Mouse (Mus musculus) liver, embryonic 11.5 days (tissue): ENCODE measurements around the gene Klhl5. TPM values are rescaled to one million over a fixed set of nuclear protein-coding genes. Genes with fewer than 3 reads are reported as not detected.

Experiments used
- ATAC-seq: fragments of 200-750 bp; cut with Nextera tagmentation; replicated peaks from 2 replicates; pipeline ENCODE4 v1.8.0; 2017; ENCODE audit warnings: moderate number of reproducible peaks, mild to moderate bottlenecking, moderate TSS enrichment, moderate library complexity; ENCODE audit not compliant: low FRiP score
- DNase-seq: peaks from one replicate; pipeline ENCODE4 v3.0.0-alpha.2; 2017; ENCODE audit warnings: low spot score
- H3K27ac ChIP-seq: fragments of 300-500 bp; sonication (generic); 2 replicates; pipeline ENCODE4 v1.5.1; 2014; ENCODE audit warnings: mild to moderate bottlenecking, low read depth, low read length, control low read depth
- H3K27me3 ChIP-seq: fragments of 300-500 bp; sonication (generic); replicated peaks from 2 replicates; pipeline ENCODE4 v1.6.1; 2014; ENCODE audit warnings: low read length, mixed read lengths; ENCODE audit not compliant: control insufficient read depth, insufficient read depth
- H3K36me3 ChIP-seq: fragments of 300-500 bp; sonication (generic); 2 replicates; pipeline ENCODE4 v1.6.1; 2014; ENCODE audit warnings: mild to moderate bottlenecking, low read length, moderate library complexity, mixed read lengths; ENCODE audit not compliant: control insufficient read depth, insufficient read depth
- H3K4me1 ChIP-seq: fragments of 300-500 bp; sonication (generic); replicated peaks from 2 replicates; pipeline ENCODE4 v1.6.1; 2014; ENCODE audit warnings: low read length, mixed read lengths; ENCODE audit not compliant: control insufficient read depth, insufficient read depth
- H3K4me2 ChIP-seq: fragments of 300-500 bp; sonication (generic); 2 replicates; pipeline ENCODE4 v1.6.1; 2014; ENCODE audit warnings: mild to moderate bottlenecking, control low read depth, moderate library complexity
- H3K4me3 ChIP-seq: fragments of 300-500 bp; sonication (generic); 2 replicates; pipeline ENCODE4 v1.5.1; 2014; ENCODE audit warnings: low read depth, low read length, control low read depth
- H3K9ac ChIP-seq: fragments of 300-500 bp; sonication (generic); 2 replicates; pipeline ENCODE4 v1.6.1; 2014; ENCODE audit warnings: low read depth, low read length, control low read depth
- H3K9me3 ChIP-seq: fragments of 300-500 bp; sonication (generic); 2 replicates; pipeline ENCODE4 v1.6.1; 2016; ENCODE audit warnings: low read length, inconsistent platforms, mixed read lengths; ENCODE audit not compliant: control insufficient read depth
- WGBS: fragments of 180-500 bp; shearing (Covaris S2); extraction: QIAGEN DNeasy Blood & Tissue Kit; methylation state at CpG from one replicate; pipeline ENCODE4 v1.1.7; 2014; 5-methylcytosine and 5-hydroxymethylcytosine counted together
- polyA plus RNA-seq: library from polyadenylated mRNA; unstranded; fragments of >200 nt; fragmentation: Nextera tagmentation; extraction: Ambion mirVana; gene quantifications from 2 replicates; pipeline ENCODE4 v1.2.1, GENCODE M21; 2014

Gene Klhl5
- 10.0 and 10.7 TPM in 2 replicates for polyA plus RNA-seq

DNA sequence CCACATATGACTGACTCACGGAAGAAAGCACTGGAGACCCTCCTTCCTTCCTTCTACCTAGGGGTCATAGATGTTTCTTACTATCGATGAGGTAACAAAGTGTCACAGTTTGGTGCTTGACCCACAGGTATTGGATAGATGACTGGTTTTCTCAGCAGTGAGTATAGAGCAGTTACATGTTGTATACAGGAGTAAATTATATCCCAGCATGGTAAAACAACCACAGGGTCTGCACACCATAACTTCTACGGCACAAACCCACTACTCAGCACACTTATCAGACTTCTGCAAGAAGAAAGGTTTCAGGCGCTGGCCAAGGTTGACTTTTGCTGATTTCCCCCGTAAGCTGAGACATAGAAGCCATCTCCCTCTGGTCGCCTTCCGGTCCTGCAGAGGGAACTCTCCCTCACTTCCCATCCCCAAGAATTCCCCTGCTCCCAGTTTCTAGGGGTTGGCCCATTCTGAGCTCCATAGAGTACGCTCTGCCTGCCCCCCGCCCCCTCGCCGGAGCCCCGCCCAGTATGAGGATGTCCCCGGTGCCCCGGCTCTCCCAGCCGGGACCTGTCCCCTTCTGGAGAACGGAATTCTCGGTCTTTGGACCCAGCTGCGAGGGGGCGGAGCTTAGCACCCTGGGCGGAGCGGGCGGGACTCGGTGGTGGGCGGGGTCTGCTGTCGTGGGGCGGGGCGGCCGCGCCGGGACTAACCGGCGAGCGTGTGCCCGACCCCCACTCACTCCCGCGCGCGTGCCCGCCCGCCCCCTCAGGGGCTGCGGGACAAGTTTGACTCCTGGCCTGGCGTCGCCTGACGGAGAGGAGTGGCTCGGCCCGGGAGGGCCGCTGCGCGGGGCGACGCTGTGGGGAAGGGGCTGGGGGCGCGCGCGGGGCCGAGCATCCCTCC lies at the start of gene Klhl5:
TSS of gene Klhl5 (plus strand) at position 664 of the 897 bp plus-strand sequence.
- Histone ChIP-seq H3K9ac (peak within 1 kb of the TSS; percentile 90), H3K9me3 (no peaks in the 10 kb centered on the region), H3K27me3 (no peaks in the 10 kb centered on the region), H3K4me2 (peak within 1 kb of the TSS; percentile 90), H3K4me1 (peaks cover 13% of the 10 kb centered on the region), H3K36me3 (no peaks in the 10 kb centered on the region), H3K4me3 (peak within 1 kb of the TSS; percentile 85), H3K27ac (peak within 1 kb of the TSS; percentile 79)
- DNase-seq = peak; percentile 92
- 8% methylated on average over 23 of the region's 56 CpGs for WGBS
- ATAC-seq = peak; percentile 91

DNA sequence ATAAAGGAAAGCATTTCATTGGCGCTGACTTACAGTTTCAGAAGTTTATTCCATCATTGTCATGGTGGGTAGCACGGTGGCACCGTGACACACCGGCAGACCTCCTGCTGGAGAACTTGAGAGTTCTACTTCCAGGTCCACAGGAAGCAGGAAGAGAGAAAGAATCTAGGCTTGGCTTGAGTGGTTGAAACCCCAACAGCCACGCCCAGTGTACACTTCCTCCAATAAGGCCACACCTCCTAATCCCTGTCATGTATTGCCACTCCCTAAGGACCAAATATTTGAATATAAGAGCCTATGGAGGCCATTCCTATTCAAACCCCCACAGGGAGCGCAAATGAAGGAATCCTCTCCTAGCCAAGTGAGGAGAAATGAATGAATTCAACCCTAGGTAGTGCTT lies 49.7 kb upstream of the Klhl5 start:
- H3K27me3 ChIP-seq = no peaks in the 10 kb centered on the region
- no peak for DNase-seq
- H3K4me2 ChIP-seq = no peak overlapping the region
- no peak overlapping the region for H3K27ac ChIP-seq
- no peak for ATAC-seq
- 92% methylated on average over 6 of the region's 6 CpGs for WGBS
- H3K9ac ChIP-seq = no peak overlapping the region
- no peaks in the 10 kb centered on the region for H3K9me3 ChIP-seq
- H3K36me3 ChIP-seq = no peaks in the 10 kb centered on the region
- no peaks in the 10 kb centered on the region for H3K4me1 ChIP-seq
- H3K4me3 ChIP-seq = no peak overlapping the region

DNA sequence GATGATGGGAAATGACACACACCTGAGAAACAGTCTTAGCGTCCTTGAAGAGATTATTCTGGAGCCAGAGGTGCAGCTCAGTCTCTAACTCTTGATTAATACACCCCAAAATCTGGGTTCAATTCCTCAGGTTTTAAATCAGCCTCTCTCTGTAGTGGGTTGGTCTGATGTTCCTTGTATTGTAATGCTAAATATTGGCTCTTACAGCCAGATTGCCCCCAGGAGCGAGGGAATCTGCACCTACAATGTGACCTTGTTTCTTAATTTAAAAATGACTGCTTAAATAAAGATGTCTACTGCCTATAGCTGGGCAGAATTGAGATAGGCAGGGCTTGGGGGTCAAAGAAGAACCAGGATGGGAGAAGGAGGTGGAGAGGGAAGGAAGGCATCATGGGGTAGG lies 47.5 kb upstream of the Klhl5 start:
- Histone ChIP-seq H3K4me2 (no peak overlapping the region), H3K27me3 (no peaks in the 10 kb centered on the region), H3K9ac (no peak overlapping the region), H3K36me3 (no peaks in the 10 kb centered on the region), H3K27ac (no peak overlapping the region), H3K4me3 (no peak overlapping the region), H3K4me1 (no peaks in the 10 kb centered on the region), H3K9me3 (no peaks in the 10 kb centered on the region)
- WGBS = 64% methylated on average over 2 of the region's 2 CpGs
- ATAC-seq (no peak), DNase-seq (no peak)

DNA sequence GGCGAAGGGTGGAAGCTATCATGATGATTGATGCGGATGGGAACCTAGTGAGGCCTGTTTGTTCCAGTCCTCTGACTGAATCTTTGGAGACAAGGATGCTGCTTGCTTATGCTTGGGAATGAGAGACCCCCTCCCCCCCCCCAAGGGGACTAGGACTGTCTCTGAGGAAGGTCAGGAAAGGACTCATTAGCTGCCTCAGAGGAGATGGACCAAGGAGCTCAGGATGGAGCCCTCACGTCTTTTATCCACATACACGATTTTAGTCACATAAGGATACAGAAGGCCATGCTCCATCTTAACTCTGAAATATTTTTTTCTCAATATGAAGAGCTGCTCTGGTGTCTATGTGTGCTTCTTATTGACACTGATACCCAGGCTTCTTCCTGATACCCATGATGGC lies 45.1 kb upstream of the Klhl5 start:
- Histone ChIP-seq H3K9ac (no peak overlapping the region), H3K9me3 (no peaks in the 10 kb centered on the region), H3K27me3 (no peaks in the 10 kb centered on the region), H3K4me2 (no peak overlapping the region), H3K4me1 (no peaks in the 10 kb centered on the region), H3K4me3 (no peak overlapping the region), H3K27ac (no peak overlapping the region), H3K36me3 (no peaks in the 10 kb centered on the region)
- DNase-seq (no peak), ATAC-seq (no peak)
- 87% methylated on average over 4 of the region's 4 CpGs for WGBS

DNA sequence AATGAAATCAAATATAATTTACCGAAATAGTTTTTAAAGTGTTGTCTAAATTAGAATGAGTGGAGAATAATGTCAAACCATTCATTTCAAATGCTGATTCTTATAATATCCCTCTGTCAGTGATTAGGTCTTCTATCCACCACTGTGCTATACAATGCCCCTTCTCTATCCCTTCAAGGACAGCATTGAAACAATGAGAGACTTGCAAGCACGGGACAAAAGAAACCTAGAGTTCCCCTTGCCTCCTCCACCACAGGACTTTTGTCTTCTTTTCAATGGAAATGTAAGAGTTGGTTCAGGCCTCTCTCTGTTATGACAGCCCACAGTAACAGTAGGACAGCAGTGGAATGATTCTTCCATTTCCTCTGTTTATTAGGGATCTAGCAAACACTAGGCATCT lies 44.1 kb upstream of the Klhl5 start:
- H3K27ac ChIP-seq = no peak overlapping the region
- H3K27me3 ChIP-seq = no peaks in the 10 kb centered on the region
- H3K9me3 ChIP-seq = no peaks in the 10 kb centered on the region
- ATAC-seq (no peak), DNase-seq (no peak)
- H3K9ac ChIP-seq = no peak overlapping the region
- H3K4me2 ChIP-seq = no peak overlapping the region
- H3K4me1 ChIP-seq = no peaks in the 10 kb centered on the region
- H3K4me3 ChIP-seq = no peak overlapping the region
- WGBS = 84% methylated on average over 2 of the region's 2 CpGs
- H3K36me3 ChIP-seq = no peaks in the 10 kb centered on the region

DNA sequence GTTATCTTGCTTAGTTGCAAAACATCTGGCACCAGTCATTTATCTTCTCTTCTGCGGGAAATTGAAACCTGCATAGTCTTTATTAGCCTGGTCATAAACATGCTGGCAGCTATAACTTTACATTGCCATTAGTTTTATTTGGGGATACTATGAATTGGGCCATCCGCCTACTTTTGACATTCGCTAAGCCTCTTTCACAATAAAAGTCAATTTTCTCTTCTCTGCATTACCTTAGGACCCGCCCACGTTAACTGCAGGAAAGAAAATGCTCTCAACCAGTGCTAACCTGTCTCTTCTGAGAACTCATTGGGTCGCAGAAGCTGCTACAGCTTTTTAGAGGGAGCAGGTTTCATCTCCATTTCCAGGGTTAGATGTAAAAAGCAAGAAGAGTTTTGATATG lies 39.2 kb upstream of the Klhl5 start:
- DNase-seq (no peak), ATAC-seq (no peak)
- Histone ChIP-seq H3K9me3 (no peaks in the 10 kb centered on the region), H3K4me1 (no peaks in the 10 kb centered on the region), H3K4me2 (no peak overlapping the region), H3K27me3 (no peaks in the 10 kb centered on the region), H3K36me3 (no peaks in the 10 kb centered on the region), H3K27ac (no peak overlapping the region), H3K9ac (no peak overlapping the region), H3K4me3 (no peak overlapping the region)
- WGBS = 86% methylated on average over 6 of the region's 6 CpGs

DNA sequence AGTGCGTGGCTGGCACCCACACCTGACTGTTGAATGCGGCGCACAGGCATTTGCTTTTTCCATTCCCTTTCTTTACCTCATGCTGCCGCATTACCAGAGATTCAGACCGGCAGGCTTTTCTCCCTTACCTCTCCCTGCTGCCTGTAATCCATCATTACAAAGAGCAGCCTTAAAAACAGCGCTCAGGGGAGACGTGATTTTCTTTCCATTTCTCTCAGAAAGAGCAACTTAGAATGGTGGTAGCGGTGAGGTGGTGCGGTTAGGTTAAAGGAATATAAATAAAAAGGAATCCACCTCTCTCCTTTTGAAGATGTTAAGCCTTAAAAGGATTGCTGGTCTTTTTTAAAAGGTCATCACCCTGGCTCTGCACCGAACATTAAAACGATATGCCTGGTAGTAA lies 37.5 kb upstream of the Klhl5 start:
- H3K4me2 ChIP-seq = no peak overlapping the region
- H3K36me3 ChIP-seq = no peaks in the 10 kb centered on the region
- no peak overlapping the region for H3K27ac ChIP-seq
- no peaks in the 10 kb centered on the region for H3K27me3 ChIP-seq
- WGBS = 71% methylated on average over 11 of the region's 11 CpGs
- no peaks in the 10 kb centered on the region for H3K4me1 ChIP-seq
- H3K9ac ChIP-seq = no peak overlapping the region
- ATAC-seq (no peak), DNase-seq (no peak)
- H3K4me3 ChIP-seq = no peak overlapping the region
- H3K9me3 ChIP-seq = no peaks in the 10 kb centered on the region

DNA sequence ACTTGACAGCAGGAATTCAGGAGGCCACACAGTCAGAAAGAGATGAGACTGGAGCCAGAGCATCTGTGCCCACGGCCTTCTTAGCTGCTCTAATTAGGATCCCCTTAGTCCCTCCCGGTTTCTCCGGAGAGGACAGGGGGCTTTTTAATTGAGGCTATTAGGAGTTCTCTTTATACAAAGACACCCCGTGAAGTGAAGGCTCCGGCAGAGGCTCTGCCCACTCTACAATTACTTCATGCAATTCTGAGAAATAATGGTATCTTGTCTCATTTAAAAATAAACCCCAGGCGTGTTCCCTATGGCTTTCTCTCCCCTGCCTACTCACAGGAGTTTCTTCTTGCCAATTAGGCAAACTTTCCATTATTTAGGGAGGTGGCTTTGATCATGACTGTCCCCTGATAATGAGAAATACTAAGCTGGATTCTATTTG lies 35.6 kb upstream of the Klhl5 start:
- Histone ChIP-seq H3K27me3 (no peaks in the 10 kb centered on the region), H3K9ac (no peak overlapping the region), H3K9me3 (no peaks in the 10 kb centered on the region), H3K4me3 (no peak overlapping the region), H3K4me2 (no peak overlapping the region), H3K36me3 (no peaks in the 10 kb centered on the region), H3K4me1 (no peaks in the 10 kb centered on the region), H3K27ac (no peak overlapping the region)
- WGBS = 67% methylated on average over 6 of the region's 6 CpGs
- ATAC-seq (no peak), DNase-seq (no peak)

DNA sequence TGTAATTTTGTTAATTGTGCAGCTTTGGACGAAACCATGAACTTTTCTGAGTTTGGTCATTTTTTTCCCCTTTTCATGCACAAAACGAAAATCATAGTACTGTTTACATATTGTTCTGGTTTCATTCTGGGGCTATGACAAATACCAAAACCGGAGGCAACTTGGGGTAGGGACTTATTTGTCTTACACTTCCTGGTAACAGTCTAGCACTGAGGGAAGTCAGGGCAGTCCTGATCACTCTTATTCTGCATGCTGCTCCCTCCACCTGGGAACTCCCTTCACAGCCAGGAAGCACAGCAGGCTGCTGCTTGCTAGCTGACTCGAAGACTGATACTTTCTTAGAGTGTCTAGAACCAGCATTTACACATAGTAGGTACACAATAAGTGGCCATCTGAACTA lies 34.1 kb upstream of the Klhl5 start:
- H3K4me2 ChIP-seq = no peak overlapping the region
- H3K4me3 ChIP-seq = no peak overlapping the region
- H3K36me3 ChIP-seq = no peaks in the 10 kb centered on the region
- WGBS = 67% methylated on average over 4 of the region's 4 CpGs
- no peaks in the 10 kb centered on the region for H3K4me1 ChIP-seq
- H3K27me3 ChIP-seq = no peaks in the 10 kb centered on the region
- H3K9ac ChIP-seq = no peak overlapping the region
- no peak overlapping the region for H3K27ac ChIP-seq
- ATAC-seq = no peak
- DNase-seq = no peak
- H3K9me3 ChIP-seq = no peaks in the 10 kb centered on the region
